Mouse (Mus musculus) thymus, postnatal 0 days (tissue): ENCODE measurements around the gene Dnmt1. TPM values are rescaled to one million over a fixed set of nuclear protein-coding genes. Genes with fewer than 3 reads are reported as not detected.
A peak's percentile ranks its signal among the peaks of the same experiment; 100 is the strongest.

ENCODE experiments used
- DNase-seq: peaks from one replicate; pipeline ENCODE4 v3.0.0-alpha.2; 2015; ENCODE audit warnings: low spot score
- polyA plus RNA-seq: library from polyadenylated mRNA; unstranded; fragments of >200 nt; fragmentation: Nextera tagmentation; extraction: Ambion mirVana; gene quantifications from 2 replicates; pipeline ENCODE4 v1.2.1, GENCODE M21; 2015

The Dnmt1 gene
- polyA plus RNA-seq = 90.0 and 96.3 TPM in 2 replicates

- DNase-seq = no peak
Observed at GRCm38 (mm10) chr9:20959430-20959938, at the start of gene Dnmt1. Gene Dnmt1 (minus strand): TSS chr9:20959888.

DNA sequence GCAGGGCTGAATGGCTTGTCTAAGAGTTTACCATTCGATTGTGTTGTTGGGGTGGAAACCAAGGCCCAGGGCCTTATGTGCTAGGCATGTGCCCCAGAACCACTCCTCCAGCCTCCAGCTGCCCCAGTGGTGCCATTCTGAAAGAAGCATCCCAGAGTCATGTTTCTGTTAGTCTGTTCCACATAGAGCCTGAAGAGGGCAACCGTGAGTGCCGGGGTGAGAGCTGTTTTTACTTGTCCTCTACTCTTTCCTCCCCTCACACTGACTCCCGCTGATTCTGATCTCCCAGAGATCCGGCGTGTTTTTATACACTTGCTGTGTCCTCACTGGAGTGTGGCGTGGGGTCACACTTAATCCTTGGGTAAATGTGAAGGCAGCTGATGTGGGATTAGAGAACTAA is 48.3 kb upstream of the Dnmt1 start:
- DNase-seq = no peak

- no peak for DNase-seq
Observed at GRCm38 (mm10) chr9:21007313-21007952, 47.7 kb upstream of the Dnmt1 start.

GRCm38 (mm10) chr9:21002627-21003551 is 43.2 kb upstream of the Dnmt1 start, which contains the start of gene Mrpl4:
Gene Mrpl4 (plus strand): TSS chr9:21002738.
- DNase-seq = peak; percentile 89

- no peak for DNase-seq
Observed at GRCm38 (mm10) chr9:21002270-21002626, 42.6 kb upstream of the Dnmt1 start.

DNA sequence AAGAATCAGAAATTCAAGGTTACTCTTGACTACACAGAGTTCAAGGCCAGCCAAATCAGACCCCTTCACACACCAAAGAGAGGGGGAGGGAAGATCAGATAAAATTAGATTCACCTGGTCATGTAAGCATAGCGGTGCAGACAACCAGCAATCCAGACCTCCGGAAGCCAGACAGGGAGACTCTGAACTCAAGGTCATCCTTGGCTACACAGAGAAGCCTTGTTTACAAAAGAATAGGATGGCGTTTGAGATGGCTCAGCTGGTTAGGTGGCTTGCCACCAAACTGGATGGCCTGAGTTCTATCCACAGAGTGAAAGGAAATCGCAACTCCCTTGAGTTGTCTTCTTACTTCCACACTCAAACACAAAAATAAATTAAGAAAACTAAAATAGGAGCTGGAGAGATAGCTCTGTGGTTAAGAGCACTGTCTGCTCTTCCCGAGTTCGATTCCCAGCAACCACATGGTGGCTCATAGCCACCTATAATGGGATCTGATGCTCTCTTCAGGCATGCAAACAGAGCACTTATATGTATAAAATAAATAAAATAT is 42.0 kb upstream of the Dnmt1 start:
- DNase-seq = no peak

- no peak for DNase-seq
Observed at GRCm38 (mm10) chr9:21000811-21001210, 41.1 kb upstream of the Dnmt1 start.

DNA sequence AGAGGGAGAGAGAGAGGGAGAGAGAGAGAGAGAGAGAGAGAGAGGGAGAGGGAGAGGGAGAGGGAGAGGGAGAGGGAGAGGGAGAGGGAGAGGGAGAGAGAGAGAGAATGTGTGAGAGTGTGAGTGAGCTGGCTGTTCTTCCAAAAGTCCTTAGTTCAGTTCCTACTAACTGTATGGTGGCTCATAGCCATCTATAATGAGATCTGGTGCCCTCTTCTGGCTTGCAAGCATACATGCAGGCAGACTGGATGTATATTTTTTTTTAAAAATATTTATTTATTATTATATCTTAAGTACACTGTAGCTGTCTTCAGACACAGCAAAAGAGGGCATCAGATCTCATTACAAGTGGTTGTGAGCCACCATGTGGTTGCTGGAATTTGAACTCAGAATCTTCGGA is 38.6 kb upstream of the Dnmt1 start:
- peak; percentile 33 for DNase-seq

DNA sequence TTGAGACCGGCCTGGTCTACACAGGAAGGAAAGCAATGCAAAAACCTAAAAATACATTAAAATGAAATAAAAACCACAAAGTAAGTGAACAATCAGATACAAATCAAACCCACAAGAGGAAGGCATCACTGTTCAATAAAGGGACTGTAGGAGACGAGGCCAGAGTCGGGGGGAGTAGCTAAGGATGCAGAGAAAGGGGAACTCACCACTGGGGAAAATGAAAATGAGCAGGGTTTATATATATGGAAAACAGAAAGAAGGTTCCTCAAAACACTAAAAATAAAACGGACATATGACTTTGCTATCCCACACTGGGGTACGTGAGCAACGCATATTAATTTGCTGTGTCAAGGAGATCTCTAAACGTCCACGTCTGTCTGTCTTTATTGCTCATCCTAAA is 37.4 kb upstream of the Dnmt1 start:
- no peak for DNase-seq

- no peak for DNase-seq
Observed at GRCm38 (mm10) chr9:20995069-20995468, 35.4 kb upstream of the Dnmt1 start.

GRCm38 (mm10) chr9:20993165-20993898 is 33.6 kb upstream of the Dnmt1 start:
- no peak for DNase-seq

GRCm38 (mm10) chr9:20991587-20991986 is 31.9 kb upstream of the Dnmt1 start:
- no peak for DNase-seq

DNA sequence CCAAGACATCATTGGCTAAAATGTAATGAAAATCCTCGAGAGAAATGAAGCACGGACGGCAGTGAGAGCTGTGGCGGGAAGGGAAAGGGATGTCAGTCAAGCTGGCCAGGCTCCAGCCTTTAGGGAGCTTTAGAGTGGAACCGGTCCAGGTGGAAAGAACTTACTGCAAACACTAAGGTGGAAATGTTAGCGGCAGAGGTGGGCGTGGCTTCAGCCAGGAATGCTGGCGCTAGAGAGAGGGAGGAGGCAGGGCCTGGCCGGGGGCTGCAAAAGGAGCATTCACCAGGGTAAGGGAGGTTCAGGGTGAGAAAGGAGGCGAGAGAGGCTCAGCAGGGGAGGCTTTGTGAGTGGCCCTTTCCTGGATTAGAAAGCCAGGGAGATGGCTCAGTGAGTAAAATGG is 31.2 kb upstream of the Dnmt1 start:
- no peak for DNase-seq

GRCm38 (mm10) chr9:20987953-20988352 is 28.3 kb upstream of the Dnmt1 start:
- peak; percentile 37 for DNase-seq

GRCm38 (mm10) chr9:20986952-20987686 is 27.4 kb upstream of the Dnmt1 start:
- DNase-seq = no peak

- DNase-seq = peak; percentile 55
Observed at GRCm38 (mm10) chr9:20983169-20983568, 23.5 kb upstream of the Dnmt1 start.

DNA sequence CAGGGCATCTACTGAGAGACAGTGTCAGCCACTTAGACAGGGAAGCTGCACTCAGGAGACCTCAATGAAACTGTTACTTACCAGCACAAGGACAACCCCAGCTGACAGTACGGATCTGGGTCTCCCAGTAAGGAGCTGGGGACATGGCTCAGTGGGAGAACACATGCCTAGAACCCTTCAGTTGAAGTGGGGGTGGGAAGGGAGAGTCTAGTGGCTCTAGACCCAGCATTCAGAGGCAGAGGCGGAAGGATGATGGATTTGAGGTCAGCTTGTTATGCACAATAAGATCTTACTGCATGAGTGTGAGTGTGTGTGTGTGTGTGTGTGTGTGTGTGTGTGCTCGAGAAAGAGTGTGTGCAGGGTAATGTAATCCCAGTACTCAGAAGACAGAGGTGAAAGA is 22.5 kb upstream of the Dnmt1 start:
- no peak for DNase-seq

- DNase-seq = no peak
Observed at GRCm38 (mm10) chr9:20979769-20980168, 20.1 kb upstream of the Dnmt1 start.

GRCm38 (mm10) chr9:20979181-20979580 is 19.5 kb upstream of the Dnmt1 start:
- no peak for DNase-seq

DNA sequence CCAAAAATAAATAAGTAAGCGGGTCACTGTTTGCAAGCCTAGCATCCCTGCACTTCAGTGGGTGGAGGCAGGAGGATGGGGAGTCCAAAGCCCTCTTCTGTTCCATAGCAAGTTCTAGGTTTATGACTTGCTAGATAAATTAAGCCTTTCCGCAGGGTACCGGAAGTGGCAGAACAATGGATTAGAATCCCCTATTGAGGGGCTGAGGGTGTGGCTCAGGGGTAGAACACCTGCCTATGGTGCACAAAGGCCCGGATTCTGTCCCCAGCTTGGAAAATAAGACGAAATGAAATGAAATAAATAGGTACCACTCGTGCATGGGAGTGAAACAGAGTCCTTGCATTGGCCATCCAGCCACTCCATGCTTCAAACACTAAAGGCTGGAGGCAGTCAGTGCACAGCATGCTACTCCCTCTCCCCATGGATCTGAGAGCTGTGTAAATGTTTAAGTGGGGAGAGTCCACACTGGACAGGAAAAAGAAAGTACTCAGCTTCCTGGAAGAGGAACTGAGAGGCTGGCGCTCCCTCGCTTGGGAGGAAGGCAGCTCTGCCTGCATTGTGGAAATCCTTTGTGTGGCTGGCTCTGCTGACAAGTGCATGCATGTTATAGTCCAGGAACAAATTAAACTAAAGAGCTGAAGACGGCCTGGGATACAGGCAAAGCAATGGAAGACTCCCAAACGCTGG is 18.9 kb upstream of the Dnmt1 start:
- DNase-seq = no peak
